Mouse (Mus musculus) spleen, adult 2 months (tissue): Measurements from ENCODE around the gene Thy1. TPM values are rescaled to one million over a fixed set of nuclear protein-coding genes. Genes with fewer than 3 reads are reported as not detected.

Experiments
- DNase-seq, 2 experiments: peaks; one replicate each; pipeline versions ENCODE4 v3.0.0 to v3.0.0-alpha.2; 2012 to 2021; ENCODE audit warnings: low spot score in 2 of 2, low read depth in 1 of 2
- H3K27ac ChIP-seq: fragments of 200-500 bp; 2 replicates; pipeline ENCODE4 v1.5.1; 2012; ENCODE audit warnings: low read length, inconsistent platforms; ENCODE audit not compliant: insufficient read depth
- H3K27me3 ChIP-seq: fragments of 200-500 bp; 2 replicates; pipeline ENCODE4 v1.6.1; 2012; ENCODE audit warnings: mild to moderate bottlenecking, moderate library complexity, low read length, inconsistent platforms; ENCODE audit not compliant: control insufficient read depth, insufficient read depth
- H3K36me3 ChIP-seq: fragments of 200-500 bp; 2 replicates; pipeline ENCODE4 v1.6.1; 2012; ENCODE audit warnings: mild to moderate bottlenecking, low read length, inconsistent platforms; ENCODE audit not compliant: control insufficient read depth, insufficient read depth
- H3K4me1 ChIP-seq: fragments of 200-500 bp; 2 replicates; pipeline ENCODE4 v1.6.1; 2011; ENCODE audit warnings: inconsistent platforms; ENCODE audit not compliant: control insufficient read depth, insufficient read depth, insufficient read length
- H3K4me3 ChIP-seq: fragments of 200-500 bp; 2 replicates; pipeline ENCODE4 v1.5.1; 2011; ENCODE audit warnings: mild to moderate bottlenecking, inconsistent platforms; ENCODE audit not compliant: insufficient read depth, insufficient read length; ENCODE audit errors: extremely low read depth
- CTCF ChIP-seq: fragments of 200-500 bp; IDR thresholded peaks from 2 replicates; pipeline ENCODE4 v1.5.1; 2011; ENCODE audit warnings: mild to moderate bottlenecking, inconsistent platforms; ENCODE audit not compliant: insufficient read depth, insufficient read length, insufficient replicate concordance; ENCODE audit errors: extremely low read depth
- POLR2A ChIP-seq: fragments of 200-500 bp; IDR thresholded peaks from 2 replicates; pipeline ENCODE4 v1.6.1; 2011; ENCODE audit warnings: low read depth, low read length, inconsistent platforms
- WGBS: fragments of 180-500 bp; shearing (Covaris S2); methylation state at CpG from one replicate; pipeline ENCODE4 v1.1.7; 2018; 5-methylcytosine and 5-hydroxymethylcytosine counted together
- polyA plus RNA-seq: library from polyadenylated mRNA; depleted of rRNA; stranded (reverse); fragments of >200 nt; gene quantifications from 2 replicates; pipeline ENCODE4 v1.2.3, GENCODE M21; 2012

Thy1 gene
- polyA plus RNA-seq, 1 experiment = 206 TPM

GRCm38 (mm10) chr9:44020001-44020400, 23.2 kb upstream of the Thy1 start:
- H3K4me1 ChIP-seq = peaks cover 3% of the 10 kb centered on the region; the same call in 1 of the 2 replicates
- no peaks in the 10 kb centered on the region for H3K36me3 ChIP-seq
- no peak overlapping the region for H3K4me3 ChIP-seq
- 46% methylated on average over 7 of the region's 7 CpGs for WGBS
- TF ChIP-seq POLR2A (no peak), CTCF (no peak)
- no peaks in the 10 kb centered on the region for H3K27me3 ChIP-seq
- no peak for DNase-seq
- H3K27ac ChIP-seq = peak overlapping the region; percentile 68

GRCm38 (mm10) chr9:44022100-44022847, 20.9 kb upstream of the Thy1 start:
- TF ChIP-seq POLR2A (no peak), CTCF (no peak)
- H3K27ac ChIP-seq = peak overlapping the region; percentile 86
- no peak overlapping the region for H3K4me3 ChIP-seq
- DNase-seq = peak in 1 of 2 experiments; percentile 35
- 49% methylated on average over 8 of the region's 8 CpGs for WGBS
- no peaks in the 10 kb centered on the region for H3K27me3 ChIP-seq
- no peaks in the 10 kb centered on the region for H3K36me3 ChIP-seq
- peaks cover 3% of the 10 kb centered on the region; the same call in 1 of the 2 replicates for H3K4me1 ChIP-seq

GRCm38 (mm10) chr9:44024096-44024495, 19.1 kb upstream of the Thy1 start:
- H3K27ac ChIP-seq = no peak overlapping the region
- WGBS = 29% methylated on average over 3 of the region's 3 CpGs
- H3K27me3 ChIP-seq = no peaks in the 10 kb centered on the region
- H3K4me3 ChIP-seq = no peak overlapping the region
- TF ChIP-seq POLR2A = no peak
- no peak for DNase-seq
- H3K36me3 ChIP-seq = no peaks in the 10 kb centered on the region
- peaks cover 3% of the 10 kb centered on the region; the same call in 1 of the 2 replicates for H3K4me1 ChIP-seq

- Histone ChIP-seq H3K4me3 (no peak overlapping the region), H3K27me3 (no peaks in the 10 kb centered on the region), H3K27ac (peak overlapping the region; percentile 71), H3K4me1 (no peaks in the 10 kb centered on the region), H3K36me3 (no peaks in the 10 kb centered on the region)
- no peak for TF ChIP-seq POLR2A
- no peak for TF ChIP-seq CTCF
- 44% methylated on average over 5 of the region's 5 CpGs for WGBS
- no peak for DNase-seq
These were observed 13.5 kb upstream of the Thy1 start for GRCm38 (mm10) chr9:44029580-44030236.

- no peak for DNase-seq
- H3K36me3 ChIP-seq = no peaks in the 10 kb centered on the region
- peak overlapping the region; percentile 71 for H3K27ac ChIP-seq
- H3K27me3 ChIP-seq = no peaks in the 10 kb centered on the region
- TF ChIP-seq POLR2A (no peak), CTCF (no peak)
- 66% methylated on average over 4 of the region's 4 CpGs for WGBS
- H3K4me1 ChIP-seq = peaks cover 2% of the 10 kb centered on the region; the same call in 1 of the 2 replicates
- H3K4me3 ChIP-seq = no peak overlapping the region
These were observed 12.5 kb upstream of the Thy1 start for GRCm38 (mm10) chr9:44030646-44031045.

GRCm38 (mm10) chr9:44031079-44031478, 12.1 kb upstream of the Thy1 start:
- Histone ChIP-seq H3K36me3 (no peaks in the 10 kb centered on the region), H3K27ac (peak overlapping the region; percentile 71), H3K4me3 (no peak overlapping the region), H3K4me1 (peaks cover 2% of the 10 kb centered on the region; the same call in 1 of the 2 replicates), H3K27me3 (no peaks in the 10 kb centered on the region)
- peak in 1 of 2 experiments; percentile 45 for DNase-seq
- 38% methylated on average over 5 of the region's 5 CpGs for WGBS
- no peak for TF ChIP-seq CTCF
- TF ChIP-seq POLR2A = no peak

GRCm38 (mm10) chr9:44031946-44032345, 11.2 kb upstream of the Thy1 start:
- Histone ChIP-seq H3K4me3 (no peak overlapping the region), H3K27ac (peak overlapping the region; percentile 40; the same call in 1 of the 2 replicates), H3K27me3 (no peaks in the 10 kb centered on the region), H3K4me1 (peaks cover 2% of the 10 kb centered on the region; the same call in 1 of the 2 replicates), H3K36me3 (no peaks in the 10 kb centered on the region)
- no peak for TF ChIP-seq POLR2A
- no peak for TF ChIP-seq CTCF
- no peak for DNase-seq
- 67% methylated on average over 4 of the region's 4 CpGs for WGBS
